Mouse (Mus musculus) neural tube, embryonic 14.5 days (tissue): Measurements from ENCODE around the gene Fgr. TPM values are rescaled to one million over a fixed set of nuclear protein-coding genes. Genes with fewer than 3 reads are reported as not detected.
"Not testable (repeated sequence)": the region's sequence is repeated elsewhere in the genome, so short reads cannot be mapped to it uniquely, and the experiment has no call there.

ENCODE experiments used
- ATAC-seq: fragments of 200-750 bp; cut with Nextera tagmentation; 2 replicates; pipeline ENCODE4 v1.8.0; 2017; ENCODE audit warnings: low read depth, mild to moderate bottlenecking, moderate TSS enrichment, moderate library complexity
- H3K27ac ChIP-seq: fragments of 300-500 bp; sonication (generic); 2 replicates; pipeline ENCODE4 v1.5.1; 2014; ENCODE audit warnings: low read depth, mild to moderate bottlenecking, control low read depth, low read length, moderate library complexity, mixed read lengths
- H3K27me3 ChIP-seq: fragments of 300-500 bp; sonication (generic); 2 replicates; pipeline ENCODE4 v1.6.1; 2014; ENCODE audit warnings: low read length; ENCODE audit not compliant: control insufficient read depth, insufficient read depth
- H3K36me3 ChIP-seq: fragments of 300-500 bp; sonication (generic); 2 replicates; pipeline ENCODE4 v1.6.1; 2014; ENCODE audit warnings: low read length, mixed read lengths; ENCODE audit not compliant: control insufficient read depth, insufficient read depth
- H3K4me1 ChIP-seq: fragments of 300-500 bp; sonication (generic); 2 replicates; pipeline ENCODE4 v1.6.1; 2014; ENCODE audit warnings: low read length; ENCODE audit not compliant: control insufficient read depth, insufficient read depth
- H3K4me2 ChIP-seq: fragments of 300-500 bp; sonication (generic); 2 replicates; pipeline ENCODE4 v1.6.1; 2014; ENCODE audit warnings: mild to moderate bottlenecking, low read depth, low read length, control low read depth
- H3K4me3 ChIP-seq: fragments of 300-500 bp; sonication (generic); 2 replicates; pipeline ENCODE4 v1.5.1; 2014; ENCODE audit warnings: low read depth, low read length, control low read depth, mixed read lengths
- H3K9ac ChIP-seq: fragments of 300-500 bp; sonication (generic); replicated peaks from 2 replicates; pipeline ENCODE4 v1.6.1; 2014; ENCODE audit warnings: low read depth, mild to moderate bottlenecking, control low read depth, low read length, mixed read lengths
- H3K9me3 ChIP-seq: fragments of 300-500 bp; sonication (generic); 2 replicates; pipeline ENCODE4 v1.6.1; 2016; ENCODE audit warnings: low read length; ENCODE audit not compliant: control insufficient read depth
- WGBS: fragments of 180-500 bp; shearing (Covaris S2); extraction: QIAGEN DNeasy Blood & Tissue Kit; methylation state at CpG from one replicate; pipeline ENCODE4 v1.1.7; 2014; 5-methylcytosine and 5-hydroxymethylcytosine counted together
- polyA plus RNA-seq: library from polyadenylated mRNA; unstranded; fragments of >200 nt; fragmentation: Nextera tagmentation; extraction: Ambion mirVana; gene quantifications from 2 replicates; pipeline ENCODE4 v1.2.1, GENCODE M21; 2014

Gene Fgr
- polyA plus RNA-seq, 1 experiment from 2014 or later, result not detected

GRCm38 (mm10) chr4:133002896-133003295, 29.0 kb downstream of the Fgr start:
- H3K36me3 ChIP-seq, result no peaks in the 10 kb centered on the region
- H3K9me3 ChIP-seq, result no peaks in the 10 kb centered on the region
- H3K9ac ChIP-seq, result 0 out of 2 replicates have a peak overlapping the region, but pooled peaks have one; percentile 16
- no peak for ATAC-seq
- H3K27ac ChIP-seq, result peak overlapping the region; percentile 55; the same call in 1 of the 2 replicates
- 25% methylated on average over 10 of the region's 10 CpGs for WGBS
- no peaks in the 10 kb centered on the region for H3K27me3 ChIP-seq
- H3K4me3 ChIP-seq, result no peak overlapping the region
- no peak overlapping the region for H3K4me2 ChIP-seq
- peaks cover 10% of the 10 kb centered on the region; the same call in 1 of the 2 replicates for H3K4me1 ChIP-seq

- Histone ChIP-seq H3K4me2 (no peak overlapping the region), H3K36me3 (no peaks in the 10 kb centered on the region), H3K9ac (0 out of 2 replicates have a peak overlapping the region, but pooled peaks have one; percentile 16), H3K27ac (peak overlapping the region; percentile 55; the same call in 1 of the 2 replicates), H3K4me3 (no peak overlapping the region), H3K9me3 (no peaks in the 10 kb centered on the region), H3K4me1 (peaks cover 10% of the 10 kb centered on the region; the same call in 1 of the 2 replicates), H3K27me3 (no peaks in the 10 kb centered on the region)
- no peak; the same call in 1 of the 2 replicates for ATAC-seq
- WGBS, result 35% methylated on average over 21 of the region's 21 CpGs
Observed at GRCm38 (mm10) chr4:133003316-133004018, 29.6 kb downstream of the Fgr start.

DNA sequence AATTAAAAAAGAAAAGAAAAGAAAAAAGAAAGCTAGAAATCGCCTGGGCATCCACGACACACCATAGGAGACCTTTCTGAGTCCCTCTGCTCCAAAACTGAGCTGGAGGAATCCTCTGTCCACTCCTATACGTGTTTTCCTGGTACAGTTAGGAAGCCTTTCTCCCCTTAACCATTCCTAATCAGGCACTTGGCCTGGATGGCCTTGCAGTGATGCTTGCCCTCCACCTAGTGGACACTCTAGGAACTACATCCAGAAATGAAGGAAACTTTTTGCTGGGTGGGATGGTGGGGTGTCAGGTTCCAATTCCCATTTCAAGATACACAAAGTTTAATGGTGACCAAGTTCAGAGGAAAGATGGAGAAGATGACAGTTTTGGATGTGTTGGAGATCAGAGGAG, 31.3 kb downstream of the Fgr start:
- H3K4me3 ChIP-seq, result no peak overlapping the region
- H3K27me3 ChIP-seq, result no peaks in the 10 kb centered on the region
- 4% methylated on average over 3 of the region's 3 CpGs for WGBS
- peak; percentile 52; the same call in 1 of the 2 replicates for ATAC-seq
- no peak overlapping the region for H3K4me2 ChIP-seq
- H3K9ac ChIP-seq, result no peak overlapping the region
- no peaks in the 10 kb centered on the region for H3K9me3 ChIP-seq
- peaks cover 10% of the 10 kb centered on the region; the same call in 1 of the 2 replicates for H3K4me1 ChIP-seq
- no peaks in the 10 kb centered on the region for H3K36me3 ChIP-seq
- no peak overlapping the region for H3K27ac ChIP-seq

- not testable (repeated sequence) for H3K36me3 ChIP-seq, H3K9me3 ChIP-seq, H3K9ac ChIP-seq, ATAC-seq, H3K4me2 ChIP-seq, H3K27ac ChIP-seq, H3K4me3 ChIP-seq, H3K27me3 ChIP-seq
- whole genome bisulfite sequencing, result 39% methylated on average over 6 of the region's 6 CpGs
- peaks cover 10% of the 10 kb centered on the region; the same call in 1 of the 2 replicates for H3K4me1 ChIP-seq
Observed at GRCm38 (mm10) chr4:133005885-133006451, 32.1 kb downstream of the Fgr start.

DNA sequence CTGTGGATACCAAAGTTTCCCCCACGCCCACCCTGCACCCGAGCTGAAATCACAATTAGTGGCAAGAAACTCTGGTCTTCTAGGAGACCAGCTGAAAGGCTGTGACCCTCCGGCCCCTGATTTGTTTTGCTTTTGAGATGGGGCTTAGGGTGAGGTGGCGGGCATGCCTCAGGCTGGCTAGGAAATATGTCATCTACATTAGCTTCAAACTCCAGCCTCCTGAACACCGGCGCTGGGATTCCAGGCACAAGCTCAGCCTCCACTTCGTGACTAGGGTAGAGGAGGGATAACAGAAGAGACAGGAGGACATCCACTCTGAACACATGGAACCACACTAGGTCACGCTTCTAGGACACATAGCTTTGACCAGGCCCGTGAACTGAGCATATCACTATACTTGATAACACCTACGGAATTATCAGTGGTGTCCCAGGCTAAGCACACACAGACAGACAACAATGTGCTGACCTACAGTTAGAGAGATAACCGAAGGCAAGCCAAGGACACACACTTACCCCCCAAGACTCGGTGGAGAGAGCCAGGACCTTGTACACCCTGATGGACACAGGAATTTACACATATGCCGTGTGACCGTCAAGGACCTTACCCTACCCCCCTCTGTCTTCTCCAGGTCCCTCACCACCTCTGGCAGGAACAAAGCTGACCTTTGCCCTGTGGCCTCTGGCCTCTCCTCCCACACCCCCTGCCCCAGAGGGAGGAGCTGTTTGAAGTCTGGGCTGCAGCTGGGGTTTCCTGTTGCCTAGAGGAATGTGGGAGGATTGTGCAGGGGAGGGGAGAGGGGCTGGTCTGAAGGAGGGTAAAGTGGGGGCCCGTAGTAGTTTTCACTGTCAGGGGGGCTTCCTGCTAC, 33.9 kb downstream of the Fgr start:
- peaks cover 10% of the 10 kb centered on the region; the same call in 1 of the 2 replicates for H3K4me1 ChIP-seq
- H3K36me3 ChIP-seq, result no peaks in the 10 kb centered on the region
- H3K4me3 ChIP-seq, result no peak overlapping the region
- no peak overlapping the region for H3K27ac ChIP-seq
- no peak overlapping the region for H3K4me2 ChIP-seq
- 46% methylated on average over 15 of the region's 15 CpGs for WGBS
- H3K9me3 ChIP-seq, result no peaks in the 10 kb centered on the region
- no peak for ATAC-seq
- H3K27me3 ChIP-seq, result no peaks in the 10 kb centered on the region
- H3K9ac ChIP-seq, result no peak overlapping the region

DNA sequence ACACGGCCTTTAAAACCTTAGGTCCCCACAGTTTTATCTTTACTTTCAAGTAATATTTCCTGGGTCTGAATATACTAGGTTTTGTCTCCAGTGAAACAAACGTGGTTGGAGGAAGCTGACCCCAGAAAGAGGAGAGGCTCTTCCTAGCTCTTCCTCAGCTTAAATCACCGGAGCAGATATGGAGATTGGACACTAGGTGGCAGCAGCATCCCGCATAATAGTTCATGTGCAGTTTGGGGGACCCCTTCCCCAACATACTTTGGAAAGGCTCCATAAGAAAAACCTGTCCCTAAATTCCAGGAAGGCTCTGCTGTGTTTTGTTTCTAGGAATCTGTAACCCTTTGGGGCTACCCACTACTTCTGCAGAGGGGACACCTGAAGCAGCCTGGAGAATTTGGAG, 35.2 kb downstream of the Fgr start:
- H3K4me2 ChIP-seq, result no peak overlapping the region
- H3K27me3 ChIP-seq, result no peaks in the 10 kb centered on the region
- no peaks in the 10 kb centered on the region for H3K36me3 ChIP-seq
- WGBS, result 2% methylated on average over 4 of the region's 4 CpGs
- no peak overlapping the region for H3K9ac ChIP-seq
- no peak for ATAC-seq
- no peak overlapping the region for H3K4me3 ChIP-seq
- peaks cover 9% of the 10 kb centered on the region for H3K4me1 ChIP-seq
- no peak overlapping the region for H3K27ac ChIP-seq
- H3K9me3 ChIP-seq, result no peaks in the 10 kb centered on the region

GRCm38 (mm10) chr4:133009676-133010075, 35.8 kb downstream of the Fgr start:
- H3K9ac ChIP-seq, result no peak overlapping the region
- no peaks in the 10 kb centered on the region for H3K9me3 ChIP-seq
- no peak overlapping the region for H3K4me3 ChIP-seq
- peaks cover 14% of the 10 kb centered on the region for H3K4me1 ChIP-seq
- H3K27me3 ChIP-seq, result no peaks in the 10 kb centered on the region
- H3K36me3 ChIP-seq, result no peaks in the 10 kb centered on the region
- ATAC-seq, result no peak
- WGBS, result 65% methylated on average over 5 of the region's 5 CpGs
- H3K4me2 ChIP-seq, result no peak overlapping the region
- no peak overlapping the region for H3K27ac ChIP-seq

DNA sequence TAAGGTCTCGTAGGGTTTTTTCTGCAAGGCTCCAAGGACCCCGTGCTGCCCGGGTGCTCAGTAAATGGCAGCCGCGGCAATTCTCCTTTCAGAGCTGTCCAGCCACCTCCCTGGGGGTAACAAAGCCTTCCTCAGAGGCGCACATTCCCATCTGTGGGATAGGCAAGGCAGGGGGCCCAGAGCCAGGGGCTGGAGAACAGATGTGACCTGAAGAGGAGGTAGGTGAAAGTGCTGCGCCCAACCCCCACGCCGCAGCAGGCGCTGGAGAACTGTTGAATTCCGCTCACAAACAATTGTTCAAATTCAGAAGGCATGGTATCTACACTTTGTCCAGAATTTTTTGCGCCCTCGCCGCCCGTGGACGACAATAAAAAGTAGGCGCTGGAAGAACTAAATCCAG, 36.7 kb downstream of the Fgr start:
- under 1% methylated on average over 17 of the region's 17 CpGs for WGBS
- H3K9ac ChIP-seq, result 0 out of 2 replicates have a peak overlapping the region, but pooled peaks have one; percentile 21

More for the DNA sequence above, 36.7 kb downstream of the Fgr start:
- no peak for ATAC-seq
- Histone ChIP-seq H3K27ac (no peak overlapping the region), H3K9me3 (no peaks in the 10 kb centered on the region), H3K36me3 (no peaks in the 10 kb centered on the region), H3K4me3 (peak overlapping the region; percentile 99), H3K27me3 (no peaks in the 10 kb centered on the region), H3K4me1 (peaks cover 19% of the 10 kb centered on the region), H3K4me2 (peak overlapping the region; percentile 92; the same call in 1 of the 2 replicates)
